Mouse (Mus musculus): ENCODE measurements at regions not wholly inside any gene's neighbourhood (a gene's known extent, or its start where the extent isn't known, plus 50 kb on each side); places are given as distances from the start of the nearest gene placed in this dataset.

GRCm38 (mm10) chr6:7464346-7464745 lies 90.3 kb upstream of the Tac1 start:
- Histone ChIP-seq H3K4me3 (ENCODE audit: insufficient read depth, low read length) (no peak overlapping the region), H3K4me1 (ENCODE audit: control insufficient read depth, insufficient read depth, low read length) (peaks cover 7% of the 10 kb centered on the region), H3K27ac (ENCODE audit: insufficient read depth, low read length) (peak overlapping the region; percentile 50; the same call in 1 of the 2 replicates)
- TF ChIP-seq CTCF (IDR thresholded peaks at IDR 0.05; ENCODE audit: borderline replicate concordance, insufficient read depth, low read length) = no peak
- no peak for TF ChIP-seq POLR2A (IDR thresholded peaks at IDR 0.05; ENCODE audit: low read depth, low read length)

GRCm38 (mm10) chr6:7472366-7473026 lies 82.2 kb upstream of the Tac1 start:
- peak overlapping the region; percentile 80 for H3K27ac ChIP-seq (ENCODE audit: insufficient read depth, low read length)
- TF ChIP-seq POLR2A (IDR thresholded peaks at IDR 0.05; ENCODE audit: low read depth, low read length) (no peak), CTCF (IDR thresholded peaks at IDR 0.05; ENCODE audit: borderline replicate concordance, insufficient read depth, low read length) (no peak)
- peaks cover 10% of the 10 kb centered on the region for H3K4me1 ChIP-seq (ENCODE audit: control insufficient read depth, insufficient read depth, low read length)
- H3K4me3 ChIP-seq (ENCODE audit: insufficient read depth, low read length) = no peak overlapping the region

GRCm38 (mm10) chr6:7473730-7474129 lies 80.9 kb upstream of the Tac1 start:
- Histone ChIP-seq H3K27ac (ENCODE audit: insufficient read depth, low read length) (peak overlapping the region; percentile 80), H3K4me1 (ENCODE audit: control insufficient read depth, insufficient read depth, low read length) (peaks cover 10% of the 10 kb centered on the region), H3K4me3 (ENCODE audit: insufficient read depth, low read length) (no peak overlapping the region)
- TF ChIP-seq POLR2A (IDR thresholded peaks at IDR 0.05; ENCODE audit: low read depth, low read length) = no peak
- no peak for TF ChIP-seq CTCF (IDR thresholded peaks at IDR 0.05; ENCODE audit: borderline replicate concordance, insufficient read depth, low read length)

- no peak for TF ChIP-seq CTCF (IDR thresholded peaks at IDR 0.05; ENCODE audit: borderline replicate concordance, insufficient read depth, low read length)
- no peak for TF ChIP-seq POLR2A (IDR thresholded peaks at IDR 0.05; ENCODE audit: low read depth, low read length)
- H3K27ac ChIP-seq (ENCODE audit: insufficient read depth, low read length) = no peak overlapping the region
- H3K4me1 ChIP-seq (ENCODE audit: control insufficient read depth, insufficient read depth, low read length) = peaks cover 10% of the 10 kb centered on the region
- H3K4me3 ChIP-seq (ENCODE audit: insufficient read depth, low read length) = no peak overlapping the region
Observed at GRCm38 (mm10) chr6:7476907-7477306, 77.8 kb upstream of the Tac1 start.

DNA sequence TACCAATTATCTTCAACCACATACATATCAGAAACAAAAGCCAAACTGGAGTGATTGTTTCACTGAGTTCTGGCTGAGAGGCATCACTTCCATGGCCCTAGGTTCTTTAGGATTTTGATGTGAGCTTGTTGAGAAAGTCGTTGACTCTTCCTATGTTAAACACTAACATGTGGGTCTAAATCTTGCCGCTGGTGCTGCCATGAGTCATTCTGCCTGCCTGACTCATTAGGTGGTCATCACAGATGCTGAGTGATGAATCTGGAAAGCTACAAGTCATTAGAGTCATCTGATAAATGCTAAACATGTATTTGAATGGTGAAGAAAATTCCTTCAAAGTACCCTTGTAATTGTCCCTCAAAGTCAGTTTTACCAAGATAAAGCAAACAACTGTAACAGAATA lies 60.4 kb upstream of the Tac1 start:
- Histone ChIP-seq H3K4me3 (ENCODE audit: insufficient read depth, low read length) (no peak overlapping the region), H3K4me1 (ENCODE audit: control insufficient read depth, insufficient read depth, low read length) (0 out of 2 replicates have a peak, but pooled peaks cover 3% of the 10 kb centered on the region), H3K27ac (ENCODE audit: insufficient read depth, low read length) (no peak overlapping the region)
- TF ChIP-seq POLR2A (IDR thresholded peaks at IDR 0.05; ENCODE audit: low read depth, low read length) (no peak), CTCF (IDR thresholded peaks at IDR 0.05; ENCODE audit: borderline replicate concordance, insufficient read depth, low read length) (no peak)

GRCm38 (mm10) chr6:7496766-7497165 lies 57.9 kb upstream of the Tac1 start:
- 0 out of 2 replicates have a peak, but pooled peaks cover 3% of the 10 kb centered on the region for H3K4me1 ChIP-seq (ENCODE audit: control insufficient read depth, insufficient read depth, low read length)
- H3K27ac ChIP-seq (ENCODE audit: insufficient read depth, low read length) = no peak overlapping the region
- no peak overlapping the region for H3K4me3 ChIP-seq (ENCODE audit: insufficient read depth, low read length)
- TF ChIP-seq POLR2A (IDR thresholded peaks at IDR 0.05; ENCODE audit: low read depth, low read length) (no peak), CTCF (IDR thresholded peaks at IDR 0.05; ENCODE audit: borderline replicate concordance, insufficient read depth, low read length) (no peak)

Measured in embryonic fibroblast, embryonic 13.5 days (primary cell).